Mouse (Mus musculus) ES-E14 (cell line): ENCODE results near the gene Cdk19.

Experiments
- CHD2 ChIP-seq: IDR thresholded peaks from 2 replicates; pipeline ENCODE4 v1.6.1; 2014; ENCODE audit warnings: mild to moderate bottlenecking, low read depth, low read length, inconsistent platforms
- MAFK ChIP-seq: IDR thresholded peaks from 2 replicates; pipeline ENCODE4 v1.6.1; 2014; ENCODE audit warnings: mild to moderate bottlenecking, low read depth, low read length, inconsistent platforms; ENCODE audit not compliant: insufficient read depth
- ZC3H11A ChIP-seq: IDR thresholded peaks from 2 replicates; pipeline ENCODE4 v1.6.1; 2012; ENCODE audit warnings: low read depth, mild to moderate bottlenecking, inconsistent platforms, low read length, borderline replicate concordance
- ZNF384 ChIP-seq: IDR thresholded peaks from 2 replicates; pipeline ENCODE4 v1.6.1; 2012; ENCODE audit warnings: low read depth, low read length, inconsistent platforms

DNA sequence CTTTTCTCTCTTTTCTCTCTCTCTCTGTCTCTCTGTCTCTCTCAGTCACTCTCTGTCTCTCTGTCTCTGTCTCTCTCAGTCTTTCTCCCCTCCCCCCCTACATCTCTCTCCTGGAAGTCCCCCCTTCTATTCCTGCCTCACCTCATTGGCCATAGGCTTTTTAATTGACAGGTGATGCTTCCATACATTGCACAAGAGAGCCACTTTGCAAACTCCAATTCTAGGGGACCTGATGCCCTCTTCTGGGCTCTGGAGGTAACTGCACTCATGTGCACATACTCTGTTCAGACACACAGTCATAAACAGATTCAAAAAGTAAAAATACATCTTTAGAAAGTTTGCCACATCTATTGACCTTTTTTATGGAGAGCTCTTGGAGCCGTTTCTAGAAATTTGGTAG is 9.1 kb upstream of the Cdk19 start:
- TF ChIP-seq ZNF384, result no peak
- TF ChIP-seq MAFK, result no peak
- TF ChIP-seq CHD2, result peak; percentile 54; the same call in 1 of the 2 replicates
- peak; percentile 29; the same call in 1 of the 2 replicates for TF ChIP-seq ZC3H11A
